Mouse (Mus musculus) urinary bladder, postnatal 0 days (tissue): ENCODE measurements around the gene Ppa1. TPM values are rescaled to one million over a fixed set of nuclear protein-coding genes. Genes with fewer than 3 reads are reported as not detected.

Experiments used
- polyA plus RNA-seq: library from polyadenylated mRNA; unstranded; fragments of >200 nt; fragmentation: Nextera tagmentation; extraction: Ambion mirVana; gene quantifications from 2 replicates; pipeline ENCODE4 v1.2.1, GENCODE M21; 2015

The Ppa1 gene
- 83.4 and 97.0 TPM in 2 replicates for polyA plus RNA-seq

GRCm38 (mm10) chr10:61647790-61648736 is at the start of gene Ppa1:
TSS of gene Ppa1 (plus strand) at chr10:61648552.

GRCm38 (mm10) chr10:61680015-61680913 is 31.9 kb downstream of the Ppa1 start, which contains the start of gene Sar1a:
TSS of gene Sar1a (plus strand) at chr10:61680299.

GRCm38 (mm10) chr10:61694870-61695670 is 46.7 kb downstream of the Ppa1 start, which contains the start of gene Tysnd1:
TSS of gene Tysnd1 (plus strand) at chr10:61695514.

GRCm38 (mm10) chr10:61714771-61715461 is 66.6 kb downstream of the Ppa1 start, which contains the start of gene Aifm2:
TSS of gene Aifm2 (plus strand) at chr10:61715263.

Other genes starting within 250 kb of the Ppa1 start
- 0.10 and 0.11 TPM in 2 replicates for gene Nodal, start 230.6 kb upstream of the Ppa1 start, polyA plus RNA-seq
- gene Eif4ebp2, start 195.9 kb upstream of the Ppa1 start, polyA plus RNA-seq = 74.5 and 79.2 TPM in 2 replicates
- 4.9 and 5.5 TPM in 2 replicates for gene Lrrc20, start 172.8 kb upstream of the Ppa1 start, polyA plus RNA-seq
- gene Npffr1, start 53.1 kb upstream of the Ppa1 start, polyA plus RNA-seq = 0.08 TPM in 1 of 2 replicates, not detected in the other
- 205 and 229 TPM in 2 replicates for gene Sar1a, start 31.7 kb downstream of the Ppa1 start, polyA plus RNA-seq
- gene Tysnd1, start 47.0 kb downstream of the Ppa1 start, polyA plus RNA-seq = 17.5 and 18.6 TPM in 2 replicates
- 239 and 258 TPM in 2 replicates for gene Aifm2, start 66.7 kb downstream of the Ppa1 start, polyA plus RNA-seq
- gene H2afy2, start 135.6 kb downstream of the Ppa1 start, polyA plus RNA-seq = 41.1 and 46.6 TPM in 2 replicates